Mouse (Mus musculus): ENCODE results near the gene Pkig.
"Not testable (repeated sequence)": the region's sequence is repeated elsewhere in the genome, so short reads cannot be mapped to it uniquely, and the experiment has no call there.

- not testable (repeated sequence) for TF ChIP-seq CTCF (IDR thresholded peaks at IDR 0.05); POLR2A (IDR thresholded peaks at IDR 0.05; ENCODE audit: insufficient read depth, low read depth, low read length)
Measured at GRCm38 (mm10) chr2:163688377-163688776, 30.2 kb downstream of the Pkig start.
